11 mouse cellular contexts compared by ENCODE assay signal in the genomic region with DNA sequence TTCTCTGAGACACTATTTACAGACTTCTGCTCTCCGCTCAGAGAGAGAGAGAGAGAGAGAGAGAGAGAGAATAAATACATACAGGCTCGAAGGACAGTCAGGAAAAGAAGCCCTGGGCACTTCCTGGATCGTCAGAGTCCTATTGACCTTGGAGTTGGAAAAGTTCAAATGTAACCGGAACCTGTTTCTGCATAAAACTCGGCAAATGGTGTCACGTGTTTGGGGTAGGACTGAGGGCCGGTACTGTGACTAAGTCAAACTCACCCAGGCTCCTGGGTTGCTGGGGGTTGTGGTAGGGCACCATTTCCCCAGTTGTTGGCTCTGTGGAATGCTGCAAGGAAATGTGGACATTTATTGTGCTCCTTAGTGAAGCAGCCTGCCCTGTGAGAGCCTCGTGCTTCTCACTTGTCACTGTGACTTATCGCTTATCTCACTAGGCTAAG. TPM values are rescaled to one million over a fixed set of nuclear protein-coding genes. Genes with fewer than 3 reads are reported as not detected.
DNase-seq lines count a peak whose midpoint lies in the region; ATAC-seq lines count a peak whose summit lies in the region.
"Had no signal": no experiment of that assay in that cellular context is flagged by ENCODE, and none has a peak within 500 bp of the region (broad histone marks: within the 10 kb centered on the region; RNA-seq: fewer than 3 reads in every experiment).

No protein-coding gene starts in this region.

- ATAC-seq in activated CD4-positive, CD25-positive, alpha-beta regulatory T cell, adult 4 months, result no peak

- 45% methylated on average over 9 of the region's 9 CpGs for WGBS in limb, embryonic 10.5 days

- H3K27ac ChIP-seq in limb, embryonic 10.5 days, result 0 out of 2 replicates have a peak overlapping the region, but pooled peaks have one; percentile 58
- H3K27ac ChIP-seq: embryonic facial prominence, embryonic 12.5 days; kidney, embryonic 15.5 days had no signal

- no peaks in the 10 kb centered on the region for H3K36me3 ChIP-seq in limb, embryonic 10.5 days
- H3K36me3 ChIP-seq: embryonic facial prominence, embryonic 12.5 days; kidney, embryonic 15.5 days had no signal

- DNase-seq in heart, adult 8-10 months (ENCODE audit: low spot score), result peak; percentile 29
- DNase-seq in heart, postnatal 25 days (ENCODE audit: low spot score), result no peak
- DNase-seq in 416B (ENCODE audit: low read depth), result peak; percentile 75
- DNase-seq in adrenal gland, postnatal 10 days, result peak; percentile 39
- DNase-seq in limb, embryonic 10.5 days (ENCODE audit: low spot score), result no peak
- DNase-seq in c-Kit-positive CD71-positive TER-119-positive erythroid progenitor cells, embryonic 14.5 days (ENCODE audit: low spot score), result no peak
- no peak for DNase-seq in thymus, postnatal 14 days
- DNase-seq: thymus, adult 18-20 months had no signal

- peaks cover 35% of the 10 kb centered on the region for H3K4me1 ChIP-seq in limb, embryonic 10.5 days

- H3K9me3 ChIP-seq in limb, embryonic 10.5 days (replicated peaks), result no peaks in the 10 kb centered on the region
- H3K9me3 ChIP-seq: kidney, embryonic 15.5 days had no signal

- intact Hi-C loops in heart, postnatal 25 days (cut with DNase I), result loop anchor here (2.0 kb wide), 1 partner anchor 18 kb away; no protein-coding TSS in a partner anchor

- peaks cover 11% of the 10 kb centered on the region; the same call in 1 of the 2 replicates for H3K27me3 ChIP-seq in limb, embryonic 10.5 days (ENCODE audit: low read depth, poor library complexity, severe bottlenecking)
- H3K27me3 ChIP-seq: embryonic facial prominence, embryonic 12.5 days; kidney, embryonic 15.5 days had no signal

- no peak overlapping the region for H3K4me3 ChIP-seq in limb, embryonic 10.5 days
- H3K4me3 ChIP-seq: embryonic facial prominence, embryonic 12.5 days; kidney, embryonic 15.5 days had no signal

RNA-seq across cellular contexts. Expression of a gene that starts 1.3 kb away (rescaled TPM):
- total RNA-seq in heart, adult 8-10 months (2022), result 100 to 1,000 TPM; 138 to 167 (median 145) TPM
- total RNA-seq in heart, postnatal 25 days (2021), result 100 to 1,000 TPM; 101 to 115 TPM
- 10 to 100 TPM in 1 of 2 experiments, 1 to 10 TPM in 1; 3.1 to 12.0 TPM for total RNA-seq in adrenal gland, postnatal 10 days (2021)
- polyA plus RNA-seq in limb, embryonic 10.5 days (2016; fragmentation: Nextera tagmentation; extraction: Ambion mirVana), result 0.19 and 0.48 TPM in 2 replicates
- under 1 TPM; 0.09 to 0.38 TPM for polyA plus RNA-seq in activated CD4-positive, CD25-positive, alpha-beta regulatory T cell, adult 4 months (2017; shearing (Covaris generic))

RNA-seq across cellular contexts. Expression of a gene that starts 55.9 kb away (rescaled TPM):
- total RNA-seq in heart, adult 8-10 months (2022), result under 1 TPM in 3 of 4 experiments, not detected in 1; 0.09 to 0.31 (median 0.16) TPM
- under 1 TPM; 0.10 to 0.11 TPM for total RNA-seq in heart, postnatal 25 days (2021)
- total RNA-seq in adrenal gland, postnatal 10 days (2021), result under 1 TPM; 0.58 to 0.66 TPM
- 0.09 TPM in 1 of 2 replicates, not detected in the other for polyA plus RNA-seq in limb, embryonic 10.5 days (2016; fragmentation: Nextera tagmentation; extraction: Ambion mirVana)
- polyA plus RNA-seq in activated CD4-positive, CD25-positive, alpha-beta regulatory T cell, adult 4 months (2017; shearing (Covaris generic)), result not detected
- polyA plus RNA-seq: embryonic facial prominence, embryonic 12.5 days had no signal

Comparison
In these comparisons a context has a peak if more than half of its experiments do, and no peak if none do; other contexts are left out.
1. DNase-seq: peak in heart, adult 8-10 months (single experiment), 416B (single experiment) and adrenal gland, postnatal 10 days (single experiment); none in heart, postnatal 25 days (single experiment), limb, embryonic 10.5 days (single experiment), c-Kit-positive CD71-positive TER-119-positive erythroid progenitor cells, embryonic 14.5 days (single experiment) and thymus, postnatal 14 days (single experiment).
2. RNA of a gene that starts 1.3 kb away (total RNA-seq): 138 to 167 TPM in heart, adult 8-10 months and 101 to 115 TPM in heart, postnatal 25 days; 3.1 to 12.0 TPM in adrenal gland, postnatal 10 days; every median in the first group is over 4 times any median in the second.